Mouse (Mus musculus) heart, embryonic 16.5 days (tissue): ENCODE results near the gene Fam129c. TPM values are rescaled to one million over a fixed set of nuclear protein-coding genes. Genes with fewer than 3 reads are reported as not detected.

Experiments used
- ATAC-seq: fragments of 200-750 bp; cut with Nextera tagmentation; replicated peaks from 2 replicates; pipeline ENCODE4 v1.8.0; 2017; ENCODE audit warnings: moderate number of reproducible peaks; ENCODE audit not compliant: insufficient read depth, low FRiP score; ENCODE audit errors: extremely low read depth
- H3K27ac ChIP-seq: fragments of 300-500 bp; sonication (generic); 2 replicates; pipeline ENCODE4 v1.5.1; 2014; ENCODE audit warnings: mild to moderate bottlenecking, low read length, control low read depth, moderate library complexity
- H3K27me3 ChIP-seq: fragments of 300-500 bp; sonication (generic); 2 replicates; pipeline ENCODE4 v1.6.1; 2014; ENCODE audit warnings: low read length, mixed read lengths; ENCODE audit not compliant: control insufficient read depth, insufficient read depth
- H3K36me3 ChIP-seq: fragments of 300-500 bp; sonication (generic); 2 replicates; pipeline ENCODE4 v1.6.1; 2014; ENCODE audit not compliant: control insufficient read depth, insufficient read depth
- H3K4me1 ChIP-seq: fragments of 300-500 bp; sonication (generic); 2 replicates; pipeline ENCODE4 v1.6.1; 2014; ENCODE audit warnings: low read length, mixed read lengths; ENCODE audit not compliant: control insufficient read depth, insufficient read depth
- H3K4me2 ChIP-seq: fragments of 300-500 bp; sonication (generic); 2 replicates; pipeline ENCODE4 v1.6.1; 2014; ENCODE audit warnings: low read depth, mild to moderate bottlenecking, control low read depth, low read length
- H3K4me3 ChIP-seq: fragments of 300-500 bp; sonication (generic); 2 replicates; pipeline ENCODE4 v1.5.1; 2014; ENCODE audit warnings: mild to moderate bottlenecking, control low read depth, low read length
- H3K9ac ChIP-seq: fragments of 300-500 bp; sonication (generic); 2 replicates; pipeline ENCODE4 v1.6.1; 2014; ENCODE audit warnings: low read length, control low read depth
- H3K9me3 ChIP-seq: fragments of 300-500 bp; sonication (generic); replicated peaks from 2 replicates; pipeline ENCODE4 v1.6.1; 2016; ENCODE audit warnings: low read length; ENCODE audit not compliant: control insufficient read depth
- WGBS: fragments of 180-500 bp; shearing (Covaris S2); extraction: QIAGEN DNeasy Blood & Tissue Kit; methylation state at CpG from one replicate; pipeline ENCODE4 v1.1.7; 2014; 5-methylcytosine and 5-hydroxymethylcytosine counted together
- polyA plus RNA-seq: library from polyadenylated mRNA; unstranded; fragments of >200 nt; fragmentation: Nextera tagmentation; extraction: Ambion mirVana; gene quantifications from 2 replicates; pipeline ENCODE4 v1.2.1, GENCODE M21; 2015

Fam129c gene
- polyA plus RNA-seq, result 3.9 and 4.4 TPM in 2 replicates

DNA sequence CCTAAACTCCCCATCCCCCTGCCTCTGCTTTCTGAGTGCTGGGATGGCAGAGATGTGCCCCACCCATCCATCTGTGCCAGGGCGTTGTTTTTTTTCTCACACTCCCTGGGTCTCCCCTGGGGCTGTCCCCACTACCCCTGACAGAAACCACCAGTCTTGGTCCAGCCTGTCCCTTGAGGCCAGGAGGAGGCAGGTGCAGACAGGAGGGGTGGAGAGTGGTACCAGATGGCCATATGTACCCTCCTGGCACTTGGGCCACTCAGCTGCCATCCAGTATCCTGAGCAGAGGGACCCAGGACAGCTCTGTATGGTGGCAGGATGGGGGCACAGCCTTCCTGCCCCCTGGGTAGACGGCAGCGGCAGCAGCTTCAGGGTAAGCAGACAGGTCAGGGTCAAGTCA lies at the start of gene Fam129c:
Gene Fam129c, plus strand, starts transcription at position 198 of the 400 bp plus-strand sequence.
- Histone ChIP-seq H3K36me3 (no peaks in the 10 kb centered on the region), H3K4me1 (peaks cover 21% of the 10 kb centered on the region), H3K9me3 (no peaks in the 10 kb centered on the region), H3K27ac (no peak within 1 kb of the TSS), H3K9ac (no peak within 1 kb of the TSS), H3K4me2 (no peak within 1 kb of the TSS), H3K4me3 (no peak within 1 kb of the TSS), H3K27me3 (peaks cover 18% of the 10 kb centered on the region)
- WGBS, result 81% methylated on average over 3 of the region's 3 CpGs
- no peak for ATAC-seq

DNA sequence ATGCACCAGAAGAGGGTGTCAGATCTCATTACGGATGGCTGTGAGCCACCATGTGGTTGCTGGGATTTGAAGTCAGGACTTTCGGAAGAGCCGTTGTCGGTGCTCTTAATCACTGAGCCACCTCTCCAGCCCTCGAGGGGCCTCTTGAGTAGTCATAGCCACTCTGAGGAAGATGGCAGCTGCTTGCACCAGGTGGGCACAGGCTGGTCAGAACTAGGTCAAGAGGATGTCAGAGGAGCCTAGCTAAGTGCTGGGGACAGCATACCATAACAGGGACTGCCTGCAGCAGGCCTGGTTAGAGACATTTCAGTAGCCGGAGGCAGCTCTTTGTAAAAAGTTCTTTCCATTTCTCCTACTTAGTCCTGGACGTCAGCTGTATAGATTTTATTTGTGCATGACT lies 46.7 kb upstream of the Fam129c start:
- ATAC-seq, result no peak
- Histone ChIP-seq H3K4me3 (no peak overlapping the region), H3K27ac (no peak overlapping the region), H3K4me2 (no peak overlapping the region), H3K36me3 (peaks cover 13% of the 10 kb centered on the region), H3K9ac (no peak overlapping the region), H3K4me1 (no peaks in the 10 kb centered on the region), H3K27me3 (no peaks in the 10 kb centered on the region), H3K9me3 (no peaks in the 10 kb centered on the region)
- WGBS, result 61% methylated on average over 7 of the region's 7 CpGs

- Histone ChIP-seq H3K4me1 (no peaks in the 10 kb centered on the region), H3K4me3 (no peak overlapping the region), H3K9ac (no peak overlapping the region), H3K9me3 (no peaks in the 10 kb centered on the region), H3K4me2 (no peak overlapping the region), H3K27ac (no peak overlapping the region), H3K27me3 (peaks cover 16% of the 10 kb centered on the region), H3K36me3 (peaks cover 7% of the 10 kb centered on the region; the same call in 1 of the 2 replicates)
- WGBS, result 62% methylated on average over 6 of the region's 6 CpGs
- no peak for ATAC-seq
Measured at GRCm38 (mm10) chr8:71552770-71553169, 44.7 kb upstream of the Fam129c start.

DNA sequence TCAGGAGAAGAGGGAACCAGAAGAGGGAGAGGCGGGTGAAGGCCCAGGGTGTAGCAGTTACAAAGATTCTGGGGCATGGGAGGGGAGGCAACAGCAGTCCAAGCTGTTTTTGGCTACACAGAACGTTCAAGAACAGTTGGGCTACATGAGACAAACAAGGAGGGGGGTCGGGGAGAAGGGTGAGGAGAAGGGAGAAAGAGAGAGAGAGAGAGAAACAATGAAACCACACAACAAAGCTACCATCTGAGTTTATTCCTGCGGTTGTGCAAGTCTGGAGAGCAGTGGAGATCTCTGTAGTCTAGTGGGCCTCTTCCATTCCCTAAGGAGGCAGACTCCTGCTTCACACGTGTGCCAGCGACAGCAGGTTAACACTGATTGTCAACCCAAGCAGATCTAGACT lies 43.4 kb upstream of the Fam129c start:
- H3K9ac ChIP-seq, result no peak overlapping the region
- H3K9me3 ChIP-seq, result no peaks in the 10 kb centered on the region
- WGBS, result 68% methylated on average over 6 of the region's 6 CpGs
- no peak overlapping the region for H3K27ac ChIP-seq
- no peak for ATAC-seq
- no peak overlapping the region for H3K4me3 ChIP-seq
- no peak overlapping the region for H3K4me2 ChIP-seq
- peaks cover 9% of the 10 kb centered on the region for H3K4me1 ChIP-seq
- H3K36me3 ChIP-seq, result no peaks in the 10 kb centered on the region
- peaks cover 29% of the 10 kb centered on the region for H3K27me3 ChIP-seq

GRCm38 (mm10) chr8:71554644-71555043 lies 42.8 kb upstream of the Fam129c start:
- no peak overlapping the region for H3K4me3 ChIP-seq
- no peak for ATAC-seq
- no peak overlapping the region for H3K27ac ChIP-seq
- H3K9me3 ChIP-seq, result no peaks in the 10 kb centered on the region
- H3K27me3 ChIP-seq, result peaks cover 35% of the 10 kb centered on the region
- no peak overlapping the region for H3K4me2 ChIP-seq
- H3K9ac ChIP-seq, result no peak overlapping the region
- no peaks in the 10 kb centered on the region for H3K36me3 ChIP-seq
- peaks cover 12% of the 10 kb centered on the region for H3K4me1 ChIP-seq
- WGBS, result 57% methylated on average over 2 of the region's 2 CpGs

GRCm38 (mm10) chr8:71558071-71558957 lies 39.1 kb upstream of the Fam129c start, which contains the start of gene Tmem221:
TSS of gene Tmem221 (minus strand) at chr8:71558871.
- ATAC-seq, result no peak
- no peak within 1 kb of the TSS for H3K27ac ChIP-seq
- H3K27me3 ChIP-seq, result peaks cover 60% of the 10 kb centered on the region
- 3% methylated on average over 70 of the region's 70 CpGs for WGBS
- H3K4me2 ChIP-seq, result peak within 1 kb of the TSS; percentile 62
- H3K4me3 ChIP-seq, result peak within 1 kb of the TSS; percentile 44
- H3K9ac ChIP-seq, result peak within 1 kb of the TSS; percentile 59
- H3K9me3 ChIP-seq, result no peaks in the 10 kb centered on the region
- H3K36me3 ChIP-seq, result no peaks in the 10 kb centered on the region
- peaks cover 19% of the 10 kb centered on the region for H3K4me1 ChIP-seq

DNA sequence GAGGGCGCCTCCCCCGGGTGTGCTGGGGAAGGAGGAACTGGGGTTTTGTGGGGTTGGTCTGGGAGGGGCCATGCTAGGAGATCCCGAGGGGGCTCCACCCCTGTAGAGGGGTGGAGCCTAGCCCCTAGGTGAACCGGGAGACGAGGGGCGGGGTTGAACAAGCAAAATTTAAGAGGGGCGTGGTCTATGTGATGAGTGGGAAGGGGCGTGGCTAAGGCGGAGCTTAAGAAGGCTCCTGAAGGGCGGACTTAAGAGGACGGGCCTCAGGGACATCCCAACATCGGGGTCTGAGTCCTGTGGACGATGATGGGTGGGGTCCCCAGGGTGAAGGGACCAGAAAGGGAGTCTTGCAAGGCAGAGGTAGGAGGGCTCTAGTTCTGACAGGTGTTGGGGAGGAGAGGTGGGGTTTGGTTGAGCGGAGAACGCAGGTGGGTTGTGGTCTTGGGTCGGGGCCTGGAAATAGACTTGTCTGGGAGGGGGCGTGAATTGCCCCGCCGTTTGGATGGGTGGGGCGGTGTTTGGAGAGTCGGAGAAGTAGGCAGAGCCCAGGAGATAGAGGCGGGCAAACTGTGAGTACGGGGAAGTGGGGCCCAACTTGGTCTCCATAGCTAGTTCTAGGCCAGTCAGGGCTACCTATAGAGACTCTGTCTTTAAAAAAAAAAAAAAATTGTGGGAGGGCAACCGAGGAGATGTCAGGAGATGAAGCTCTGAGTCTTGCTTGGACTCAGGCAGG lies 38.3 kb upstream of the Fam129c start:
- 2% methylated on average over 24 of the region's 24 CpGs for WGBS
- peaks cover 19% of the 10 kb centered on the region for H3K4me1 ChIP-seq

GRCm38 (mm10) chr8:71560071-71560470 lies 37.4 kb upstream of the Fam129c start:
- Histone ChIP-seq H3K27me3 (peaks cover 60% of the 10 kb centered on the region), H3K4me2 (no peak overlapping the region), H3K27ac (no peak overlapping the region), H3K4me1 (peaks cover 19% of the 10 kb centered on the region), H3K9me3 (peaks cover 7% of the 10 kb centered on the region), H3K9ac (no peak overlapping the region), H3K4me3 (no peak overlapping the region), H3K36me3 (0 out of 2 replicates have a peak, but pooled peaks cover 2% of the 10 kb centered on the region)
- ATAC-seq, result no peak
- 66% methylated on average over 3 of the region's 3 CpGs for WGBS

More for the DNA sequence above, 38.3 kb upstream of the Fam129c start:
- peak overlapping the region; percentile 62 for H3K4me2 ChIP-seq
- peak overlapping the region; percentile 59 for H3K9ac ChIP-seq
- H3K27me3 ChIP-seq, result peaks cover 60% of the 10 kb centered on the region
- no peak overlapping the region for H3K27ac ChIP-seq
- H3K4me3 ChIP-seq, result peak overlapping the region; percentile 44
- peaks cover 3% of the 10 kb centered on the region for H3K9me3 ChIP-seq
- ATAC-seq, result peak; percentile 10; the same call in 1 of the 2 replicates
- 0 out of 2 replicates have a peak, but pooled peaks cover under 1% of the 10 kb centered on the region for H3K36me3 ChIP-seq
